Mouse (Mus musculus) stomach, embryonic 14.5 days (tissue): ENCODE data around the gene Tsr1. TPM values are rescaled to one million over a fixed set of nuclear protein-coding genes. Genes with fewer than 3 reads are reported as not detected.
A peak's percentile ranks its signal among the peaks of the same experiment; 100 is the strongest.

Experiments
- ATAC-seq: fragments of 200-750 bp; cut with Nextera tagmentation; 2 replicates; pipeline ENCODE4 v1.8.0; 2017; ENCODE audit warnings: low read depth, moderate TSS enrichment; ENCODE audit not compliant: insufficient number of reproducible peaks, insufficient read depth, low FRiP score
- H3K27ac ChIP-seq: fragments of 300-500 bp; sonication (generic); 2 replicates; pipeline ENCODE4 v1.5.1; 2014; ENCODE audit warnings: mild to moderate bottlenecking, low read length, moderate library complexity, mixed read lengths
- H3K27me3 ChIP-seq: fragments of 300-500 bp; sonication (generic); 2 replicates; pipeline ENCODE4 v1.6.1; 2014; ENCODE audit warnings: low read length, control low read depth, mixed read lengths; ENCODE audit not compliant: control insufficient read depth, insufficient read depth
- H3K36me3 ChIP-seq: fragments of 300-500 bp; sonication (generic); 2 replicates; pipeline ENCODE4 v1.6.1; 2014; ENCODE audit warnings: mild to moderate bottlenecking, control low read depth, low read length, moderate library complexity, mixed read lengths; ENCODE audit not compliant: control insufficient read depth, insufficient read depth
- H3K4me1 ChIP-seq: fragments of 300-500 bp; sonication (generic); 2 replicates; pipeline ENCODE4 v1.6.1; 2014; ENCODE audit warnings: low read length, control low read depth, mixed read lengths; ENCODE audit not compliant: control insufficient read depth, insufficient read depth
- H3K4me2 ChIP-seq: fragments of 300-500 bp; sonication (generic); replicated peaks from 2 replicates; pipeline ENCODE4 v1.6.1; 2014; ENCODE audit warnings: low read depth, low read length, control low read depth
- H3K4me3 ChIP-seq: fragments of 300-500 bp; sonication (generic); 2 replicates; pipeline ENCODE4 v1.5.1; 2014; ENCODE audit warnings: low read depth, low read length, control low read depth
- H3K9ac ChIP-seq: fragments of 300-500 bp; sonication (generic); replicated peaks from 2 replicates; pipeline ENCODE4 v1.6.1; 2014; ENCODE audit warnings: low read depth, mild to moderate bottlenecking, control low read depth, low read length, moderate library complexity, mixed read lengths
- H3K9me3 ChIP-seq: fragments of 300-500 bp; sonication (generic); 2 replicates; pipeline ENCODE4 v1.6.1; 2016; ENCODE audit warnings: low read depth, low read length, control low read depth; ENCODE audit not compliant: control insufficient read depth
- WGBS: fragments of 180-500 bp; shearing (Covaris S2); extraction: QIAGEN DNeasy Blood & Tissue Kit; methylation state at CpG from one replicate; pipeline ENCODE4 v1.1.7; 2014; 5-methylcytosine and 5-hydroxymethylcytosine counted together
- polyA plus RNA-seq: library from polyadenylated mRNA; unstranded; fragments of >200 nt; fragmentation: Nextera tagmentation; extraction: Ambion mirVana; gene quantifications from 2 replicates; pipeline ENCODE4 v1.2.1, GENCODE M21; 2014

Gene Tsr1
- 50.5 and 56.6 TPM in 2 replicates for polyA plus RNA-seq

DNA sequence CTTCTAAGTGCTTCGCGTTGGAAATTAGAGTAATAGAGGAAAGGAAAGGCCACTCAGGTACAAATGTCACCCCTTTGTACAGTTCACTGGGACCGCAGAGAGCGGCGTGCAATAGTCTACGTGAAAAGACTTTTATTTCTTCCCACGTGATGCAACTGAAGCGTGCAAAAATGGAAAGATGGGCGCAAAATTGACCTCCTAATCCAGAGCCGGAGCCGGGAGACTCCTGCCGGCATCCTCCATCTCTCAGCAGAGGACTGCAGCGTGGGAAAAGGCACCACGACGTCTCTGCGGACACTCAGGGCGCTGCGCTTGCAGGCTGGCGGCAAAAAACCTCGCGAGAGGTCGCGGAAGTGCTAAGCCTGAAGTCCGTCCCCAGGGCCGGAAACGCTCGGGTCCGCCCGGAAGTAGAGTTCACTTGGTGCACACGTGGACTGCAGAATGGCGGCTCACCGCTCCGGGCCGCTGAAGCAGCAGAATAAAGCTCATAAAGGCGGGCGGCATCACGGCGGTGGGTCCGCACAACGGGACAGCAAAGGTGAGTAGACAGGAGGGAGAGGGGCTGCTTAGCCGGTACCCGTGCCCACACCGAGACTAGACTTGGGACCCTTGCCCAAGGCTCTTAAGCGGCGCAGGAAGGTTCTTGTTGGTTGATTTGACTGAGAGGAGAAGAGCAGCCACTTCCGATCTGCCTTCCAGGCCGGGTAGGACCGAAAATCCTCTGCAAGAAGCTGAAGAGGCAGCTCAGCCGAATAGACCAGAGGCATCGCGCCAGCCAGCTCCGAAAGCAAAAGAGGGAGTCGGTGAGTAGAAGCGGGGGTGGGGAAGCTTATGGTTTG is at the start of gene Tsr1:
Gene Tsr1 (plus strand): TSS at position 394 of the 839 bp plus-strand sequence.
- H3K4me2 ChIP-seq, result peak within 1 kb of the TSS; percentile 76
- H3K9me3 ChIP-seq, result no peaks in the 10 kb centered on the region
- H3K9ac ChIP-seq, result peak within 1 kb of the TSS; percentile 60
- H3K4me1 ChIP-seq, result 0 out of 2 replicates have a peak, but pooled peaks cover 12% of the 10 kb centered on the region
- peak; percentile 87 for ATAC-seq
- no peaks in the 10 kb centered on the region for H3K27me3 ChIP-seq
- under 1% methylated on average over 54 of the region's 54 CpGs for WGBS
- peak within 1 kb of the TSS; percentile 77 for H3K4me3 ChIP-seq
- H3K36me3 ChIP-seq, result peaks cover 33% of the 10 kb centered on the region
- peak within 1 kb of the TSS; percentile 80 for H3K27ac ChIP-seq

DNA sequence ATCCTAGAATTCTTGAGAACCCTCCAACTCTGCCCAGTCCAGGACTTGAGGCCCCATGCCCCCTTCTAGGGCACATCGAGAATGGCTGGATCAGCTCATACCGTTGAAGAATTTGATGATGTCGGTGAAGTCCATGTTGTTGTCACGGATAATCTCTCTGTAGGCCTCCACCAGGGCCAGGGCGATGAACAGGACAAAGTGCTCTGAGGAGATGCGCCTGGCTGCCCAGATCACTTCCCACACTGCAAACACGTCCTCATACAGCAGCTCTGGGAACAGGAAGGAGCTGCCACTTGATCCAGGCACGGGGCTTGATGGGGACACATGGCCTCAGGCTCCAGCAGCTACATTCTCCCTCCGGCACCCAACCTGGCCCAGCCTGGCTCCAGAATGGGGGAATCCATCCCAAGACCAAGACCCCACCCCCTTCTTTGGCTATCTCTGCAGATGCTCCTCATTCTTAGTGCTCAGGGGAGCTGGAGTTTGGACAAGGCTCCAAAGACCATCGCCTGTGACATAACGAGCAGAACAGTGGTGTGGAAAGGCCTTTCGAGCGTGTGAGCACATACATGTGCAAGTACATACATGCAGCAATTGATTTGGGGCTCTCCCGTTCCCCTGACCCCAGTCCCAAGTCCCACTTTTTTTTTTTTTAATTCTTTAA is 46.7 kb upstream of the Tsr1 start:
- no peaks in the 10 kb centered on the region; the same call in none of the 2 replicates for H3K36me3 ChIP-seq
- no peak for ATAC-seq
- H3K9ac ChIP-seq, result no peak overlapping the region
- H3K4me1 ChIP-seq, result no peaks in the 10 kb centered on the region
- H3K9me3 ChIP-seq, result no peaks in the 10 kb centered on the region
- WGBS, result 85% methylated on average over 14 of the region's 14 CpGs
- no peaks in the 10 kb centered on the region for H3K27me3 ChIP-seq
- H3K4me3 ChIP-seq, result no peak overlapping the region
- no peak overlapping the region for H3K27ac ChIP-seq
- no peak overlapping the region for H3K4me2 ChIP-seq

DNA sequence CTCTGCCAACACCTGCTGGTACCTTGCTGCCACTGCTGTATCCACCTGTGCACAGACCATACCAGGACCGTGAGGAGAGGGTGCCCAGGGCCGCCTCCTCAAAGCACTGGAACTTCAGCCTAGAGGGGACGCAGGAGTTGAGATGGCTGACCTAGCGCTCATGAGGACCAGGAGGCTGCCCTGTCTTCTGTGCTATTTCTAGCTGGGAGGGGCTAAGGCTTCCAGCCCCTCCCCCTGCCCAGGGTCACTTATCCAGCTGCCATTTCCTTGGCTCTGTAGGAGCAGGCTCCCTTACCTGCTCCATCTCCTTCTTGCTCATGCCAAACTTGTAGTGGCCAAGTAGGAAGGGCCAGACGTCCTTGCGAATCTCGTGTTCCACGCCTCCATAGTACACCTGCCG is 40.1 kb upstream of the Tsr1 start:
- Histone ChIP-seq H3K27me3 (no peaks in the 10 kb centered on the region), H3K4me3 (no peak overlapping the region), H3K4me1 (no peaks in the 10 kb centered on the region), H3K36me3 (no peaks in the 10 kb centered on the region; the same call in 1 of the 2 replicates), H3K4me2 (no peak overlapping the region), H3K9ac (no peak overlapping the region), H3K9me3 (no peaks in the 10 kb centered on the region), H3K27ac (no peak overlapping the region)
- ATAC-seq, result no peak
- WGBS, result 82% methylated on average over 9 of the region's 9 CpGs

- Histone ChIP-seq H3K36me3 (no peaks in the 10 kb centered on the region; the same call in 1 of the 2 replicates), H3K9me3 (no peaks in the 10 kb centered on the region), H3K9ac (no peak overlapping the region), H3K27ac (no peak overlapping the region), H3K4me2 (no peak overlapping the region), H3K4me1 (no peaks in the 10 kb centered on the region), H3K27me3 (no peaks in the 10 kb centered on the region), H3K4me3 (no peak overlapping the region)
- 71% methylated on average over 5 of the region's 5 CpGs for WGBS
- ATAC-seq, result no peak
Observed at GRCm38 (mm10) chr11:74862129-74862528, 35.7 kb upstream of the Tsr1 start.

GRCm38 (mm10) chr11:74863471-74863870 is 34.4 kb upstream of the Tsr1 start:
- no peak overlapping the region for H3K4me2 ChIP-seq
- no peaks in the 10 kb centered on the region for H3K4me1 ChIP-seq
- H3K36me3 ChIP-seq, result no peaks in the 10 kb centered on the region; the same call in 1 of the 2 replicates
- 26% methylated on average over 11 of the region's 11 CpGs for WGBS
- no peak overlapping the region for H3K4me3 ChIP-seq
- no peak overlapping the region for H3K27ac ChIP-seq
- H3K27me3 ChIP-seq, result no peaks in the 10 kb centered on the region
- no peak overlapping the region for H3K9ac ChIP-seq
- no peaks in the 10 kb centered on the region for H3K9me3 ChIP-seq
- ATAC-seq, result peak; percentile 31; the same call in 1 of the 2 replicates

DNA sequence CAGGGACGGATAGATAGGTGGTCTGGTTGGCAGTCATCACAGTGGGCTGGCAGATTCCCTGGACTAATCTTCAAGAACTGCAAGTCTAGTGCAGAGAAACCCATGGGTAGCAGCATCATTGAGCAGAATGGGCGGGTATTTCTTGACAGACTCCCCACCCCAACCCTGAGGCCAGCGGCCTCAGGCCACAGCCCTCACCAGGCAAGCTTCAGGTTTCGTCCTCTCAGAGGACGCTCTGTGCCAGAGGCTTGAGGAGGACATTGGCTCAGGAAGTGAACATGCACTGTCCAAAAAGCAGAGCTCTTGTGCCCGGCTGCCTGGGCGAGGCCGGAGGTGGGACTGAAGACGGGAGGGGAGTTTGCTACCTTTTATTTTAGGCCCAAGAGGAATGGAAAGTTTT is 33.5 kb upstream of the Tsr1 start:
- Histone ChIP-seq H3K27me3 (no peaks in the 10 kb centered on the region), H3K4me3 (no peak overlapping the region), H3K4me1 (no peaks in the 10 kb centered on the region), H3K9me3 (no peaks in the 10 kb centered on the region), H3K27ac (no peak overlapping the region), H3K9ac (no peak overlapping the region), H3K36me3 (no peaks in the 10 kb centered on the region; the same call in 1 of the 2 replicates), H3K4me2 (no peak overlapping the region)
- 80% methylated on average over 9 of the region's 9 CpGs for WGBS
- no peak for ATAC-seq

- Histone ChIP-seq H3K27me3 (no peaks in the 10 kb centered on the region), H3K4me1 (no peaks in the 10 kb centered on the region), H3K4me3 (no peak overlapping the region), H3K9me3 (no peaks in the 10 kb centered on the region), H3K4me2 (no peak overlapping the region), H3K27ac (no peak overlapping the region), H3K36me3 (no peaks in the 10 kb centered on the region; the same call in 1 of the 2 replicates), H3K9ac (no peak overlapping the region)
- WGBS, result 88% methylated on average over 9 of the region's 9 CpGs
- ATAC-seq, result no peak
Observed at GRCm38 (mm10) chr11:74865252-74865651, 32.6 kb upstream of the Tsr1 start.

DNA sequence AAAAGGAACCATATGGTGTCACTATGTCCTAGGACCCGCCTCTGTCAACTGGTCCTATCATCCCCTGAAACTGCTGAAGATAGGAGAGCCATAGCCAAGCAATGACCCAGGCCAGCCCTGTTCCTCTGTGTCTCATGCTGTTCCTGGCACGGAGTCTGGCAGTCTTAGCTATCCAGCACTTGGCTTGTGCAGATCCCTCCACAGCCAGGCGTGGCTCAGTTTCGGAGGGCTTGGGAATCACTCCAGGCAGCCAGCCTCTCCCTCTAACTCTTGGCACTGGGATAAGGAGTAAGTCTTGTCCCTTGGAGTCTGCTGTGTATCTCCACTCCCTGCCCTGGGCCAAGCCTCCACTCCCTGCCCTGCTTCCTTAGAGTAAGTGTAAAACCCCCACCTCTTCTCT is 31.2 kb upstream of the Tsr1 start:
- no peak overlapping the region for H3K9ac ChIP-seq
- H3K9me3 ChIP-seq, result no peaks in the 10 kb centered on the region
- H3K4me3 ChIP-seq, result no peak overlapping the region
- H3K27ac ChIP-seq, result no peak overlapping the region
- no peaks in the 10 kb centered on the region; the same call in 1 of the 2 replicates for H3K36me3 ChIP-seq
- no peak overlapping the region for H3K4me2 ChIP-seq
- WGBS, result 81% methylated on average over 4 of the region's 4 CpGs
- H3K4me1 ChIP-seq, result peaks cover 3% of the 10 kb centered on the region; the same call in 1 of the 2 replicates
- no peaks in the 10 kb centered on the region for H3K27me3 ChIP-seq
- no peak for ATAC-seq
